Mouse (Mus musculus) hindbrain, embryonic 16.5 days (tissue): ENCODE measurements at regions not wholly inside any gene's neighbourhood (a gene's known extent, or its start where the extent isn't known, plus 50 kb on each side); places are given as distances from the start of the nearest gene placed in this dataset.

Experiments used
- ATAC-seq: fragments of 200-750 bp; cut with Nextera tagmentation; 2 replicates; pipeline ENCODE4 v1.8.0; 2017; ENCODE audit warnings: moderate TSS enrichment, moderate library complexity
- H3K27ac ChIP-seq: fragments of 300-500 bp; sonication (generic); 2 replicates; pipeline ENCODE4 v1.5.1; 2014; ENCODE audit warnings: low read depth, mild to moderate bottlenecking, control low read depth, low read length, moderate library complexity
- H3K27me3 ChIP-seq: fragments of 300-500 bp; sonication (generic); replicated peaks from 2 replicates; pipeline ENCODE4 v1.6.1; 2014; ENCODE audit warnings: low read length; ENCODE audit not compliant: control insufficient read depth, insufficient read depth
- H3K36me3 ChIP-seq: fragments of 300-500 bp; sonication (generic); 2 replicates; pipeline ENCODE4 v1.6.1; 2014; ENCODE audit warnings: mild to moderate bottlenecking, low read length, moderate library complexity, mixed read lengths; ENCODE audit not compliant: control insufficient read depth, insufficient read depth
- H3K4me1 ChIP-seq: fragments of 300-500 bp; sonication (generic); 2 replicates; pipeline ENCODE4 v1.6.1; 2014; ENCODE audit warnings: low read depth, low read length; ENCODE audit not compliant: control insufficient read depth, insufficient read depth
- H3K4me2 ChIP-seq: fragments of 300-500 bp; sonication (generic); 2 replicates; pipeline ENCODE4 v1.6.1; 2014; ENCODE audit warnings: mild to moderate bottlenecking, low read length, control low read depth, moderate library complexity
- H3K4me3 ChIP-seq: fragments of 300-500 bp; sonication (generic); 2 replicates; pipeline ENCODE4 v1.5.1; 2014; ENCODE audit warnings: mild to moderate bottlenecking, low read length, control low read depth, moderate library complexity
- H3K9ac ChIP-seq: fragments of 300-500 bp; sonication (generic); 2 replicates; pipeline ENCODE4 v1.6.1; 2014; ENCODE audit warnings: low read depth, mild to moderate bottlenecking, control low read depth, low read length, moderate library complexity
- H3K9me3 ChIP-seq: fragments of 300-500 bp; sonication (generic); 2 replicates; pipeline ENCODE4 v1.6.1; 2014; ENCODE audit warnings: mild to moderate bottlenecking, low read length, moderate library complexity; ENCODE audit not compliant: control insufficient read depth
- WGBS: fragments of 180-500 bp; shearing (Covaris S2); extraction: QIAGEN DNeasy Blood & Tissue Kit; methylation state at CpG from one replicate; pipeline ENCODE4 v1.1.7; 2014; 5-methylcytosine and 5-hydroxymethylcytosine counted together

DNA sequence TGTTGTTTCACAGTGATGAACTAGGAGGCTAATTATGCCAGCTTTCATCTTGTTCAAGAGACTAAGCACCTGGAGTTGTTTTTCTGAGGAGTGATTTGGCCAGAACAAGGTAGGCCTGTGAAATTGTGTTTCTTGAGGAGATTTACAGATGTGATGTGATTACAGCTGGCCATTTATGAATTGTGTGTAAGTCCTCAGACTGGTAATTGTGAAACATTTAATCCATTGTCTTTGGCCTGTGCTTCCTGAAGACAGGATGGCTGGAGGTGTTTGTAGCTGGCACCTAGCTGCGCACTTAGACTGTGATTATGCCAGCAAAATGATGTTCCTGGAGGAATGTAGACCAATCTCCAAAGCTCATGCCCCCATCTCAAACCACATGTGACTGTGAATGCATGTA, 150.7 kb upstream of the Rasa1 start:
- H3K27me3 ChIP-seq: no peaks in the 10 kb centered on the region
- no peak overlapping the region for H3K4me2 ChIP-seq
- H3K27ac ChIP-seq: no peak overlapping the region
- no peak overlapping the region for H3K4me3 ChIP-seq
- no peaks in the 10 kb centered on the region for H3K4me1 ChIP-seq
- no peak for ATAC-seq
- H3K9me3 ChIP-seq: no peaks in the 10 kb centered on the region
- H3K9ac ChIP-seq: no peak overlapping the region
- no peaks in the 10 kb centered on the region for H3K36me3 ChIP-seq
- WGBS: 100% methylated on average over 1 of the region's 1 CpGs

DNA sequence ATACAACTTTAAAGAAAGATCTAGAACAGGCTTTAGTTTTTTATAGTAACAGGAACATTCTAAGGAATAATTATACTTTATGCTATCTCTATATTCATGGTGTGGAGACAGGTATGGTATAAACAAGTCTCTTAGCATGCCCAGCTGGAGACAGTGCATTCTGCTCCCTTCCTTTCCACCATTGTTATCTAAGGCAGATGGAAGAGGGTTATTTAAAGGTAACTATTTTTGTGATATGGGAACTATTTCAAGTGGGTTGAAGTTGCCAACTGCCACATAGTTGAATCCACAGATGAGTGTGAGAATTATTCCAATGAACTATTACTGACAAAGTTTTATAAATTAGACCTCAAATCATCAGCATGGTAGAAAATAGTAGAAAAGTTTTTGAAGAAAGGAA, 148.9 kb upstream of the Rasa1 start:
- H3K4me3 ChIP-seq: no peak overlapping the region
- no peaks in the 10 kb centered on the region for H3K36me3 ChIP-seq
- H3K9ac ChIP-seq: no peak overlapping the region
- no peaks in the 10 kb centered on the region for H3K9me3 ChIP-seq
- ATAC-seq: no peak
- H3K4me2 ChIP-seq: no peak overlapping the region
- H3K27me3 ChIP-seq: no peaks in the 10 kb centered on the region
- H3K27ac ChIP-seq: no peak overlapping the region
- no peaks in the 10 kb centered on the region for H3K4me1 ChIP-seq

DNA sequence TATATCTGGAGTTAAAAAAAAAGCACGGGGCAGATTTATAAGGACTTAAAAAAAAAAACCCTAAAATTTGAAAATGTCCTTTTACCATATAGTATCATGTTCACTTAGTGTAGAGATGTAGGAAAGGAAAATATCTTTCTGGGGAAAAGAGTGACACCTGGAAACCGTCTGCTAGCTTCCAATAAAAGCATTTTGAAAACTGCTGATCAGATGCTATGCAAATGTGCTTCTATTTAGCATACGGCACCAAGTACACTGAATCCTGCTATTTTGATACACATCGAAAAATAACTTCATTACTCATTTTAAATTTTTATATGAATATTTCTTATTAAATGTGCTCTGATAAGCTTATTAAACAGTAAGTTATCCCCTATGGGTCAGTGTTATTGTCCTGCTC, 148.1 kb upstream of the Rasa1 start:
- H3K9me3 ChIP-seq: no peaks in the 10 kb centered on the region
- no peaks in the 10 kb centered on the region for H3K27me3 ChIP-seq
- H3K27ac ChIP-seq: no peak overlapping the region
- H3K9ac ChIP-seq: no peak overlapping the region
- no peaks in the 10 kb centered on the region for H3K4me1 ChIP-seq
- no peaks in the 10 kb centered on the region for H3K36me3 ChIP-seq
- 81% methylated on average over 4 of the region's 4 CpGs for WGBS
- no peak overlapping the region for H3K4me3 ChIP-seq
- no peak overlapping the region for H3K4me2 ChIP-seq
- ATAC-seq: no peak

DNA sequence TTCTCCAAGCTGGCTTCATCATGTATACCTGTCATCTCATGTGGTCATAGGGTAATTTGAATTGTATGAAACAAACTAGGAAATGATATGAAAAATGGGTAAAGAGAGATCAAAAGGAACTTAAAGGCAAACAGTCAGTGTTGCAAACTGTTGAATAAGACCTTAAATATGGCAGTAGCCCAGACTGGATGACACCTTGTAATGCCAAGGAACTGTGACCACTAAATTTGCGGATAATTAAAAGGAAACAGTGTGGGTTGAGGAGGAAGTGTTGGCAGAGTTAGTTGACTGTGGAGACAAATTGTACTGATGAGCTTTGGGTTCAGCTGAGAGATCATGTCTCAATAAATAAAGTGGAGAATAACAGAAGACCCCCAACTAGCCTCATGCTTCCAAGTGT, 147.3 kb upstream of the Rasa1 start:
- Histone ChIP-seq H3K27ac (no peak overlapping the region), H3K27me3 (no peaks in the 10 kb centered on the region), H3K9me3 (no peaks in the 10 kb centered on the region), H3K36me3 (no peaks in the 10 kb centered on the region), H3K4me2 (no peak overlapping the region), H3K9ac (no peak overlapping the region), H3K4me3 (no peak overlapping the region), H3K4me1 (no peaks in the 10 kb centered on the region)
- no peak for ATAC-seq
- 95% methylated on average over 1 of the region's 1 CpGs for WGBS

DNA sequence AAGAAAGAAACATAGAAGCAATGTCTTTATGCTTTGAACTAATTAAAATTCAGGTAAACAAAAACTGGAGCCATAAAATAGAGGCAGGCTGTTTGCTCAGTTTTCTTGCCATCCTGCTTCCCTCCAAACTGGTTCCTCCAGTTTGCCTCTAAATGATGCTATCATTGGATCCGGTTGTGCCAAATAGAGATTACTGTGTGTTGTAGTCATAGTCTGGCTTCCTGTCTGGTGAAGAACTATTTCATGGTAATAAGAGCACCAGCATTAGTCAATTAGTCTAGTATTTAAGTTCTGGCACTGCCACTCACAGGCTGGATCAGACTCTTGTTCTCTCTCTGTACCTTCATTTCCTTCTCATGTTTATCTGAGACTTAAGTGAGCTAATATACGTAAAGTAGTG, 141.9 kb upstream of the Rasa1 start:
- no peak for ATAC-seq
- Histone ChIP-seq H3K4me2 (no peak overlapping the region), H3K36me3 (no peaks in the 10 kb centered on the region), H3K9me3 (no peaks in the 10 kb centered on the region), H3K4me3 (no peak overlapping the region), H3K27me3 (no peaks in the 10 kb centered on the region), H3K9ac (no peak overlapping the region), H3K27ac (no peak overlapping the region), H3K4me1 (no peaks in the 10 kb centered on the region)
- 90% methylated on average over 2 of the region's 2 CpGs for WGBS

DNA sequence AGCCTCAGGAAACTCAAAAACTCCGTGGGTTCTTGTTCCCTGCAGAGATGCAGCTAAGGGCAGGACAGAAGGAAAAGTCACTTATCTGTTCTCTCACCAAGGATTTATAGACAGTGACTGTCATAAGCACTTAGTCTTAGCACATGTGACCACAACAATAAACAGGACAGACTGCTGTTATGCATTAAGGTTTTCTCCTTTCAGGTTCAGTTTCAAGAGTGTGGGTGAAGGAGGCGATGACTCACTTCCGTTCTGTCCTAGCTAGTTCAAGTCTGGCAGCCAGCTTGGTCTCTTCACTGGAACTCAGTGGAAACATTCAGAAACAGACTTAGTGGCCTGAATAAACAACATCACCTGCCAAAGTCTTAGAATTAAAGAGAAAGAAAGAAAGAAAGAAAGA, 141.1 kb upstream of the Rasa1 start:
- H3K27ac ChIP-seq: no peak overlapping the region
- no peak overlapping the region for H3K4me3 ChIP-seq
- no peaks in the 10 kb centered on the region for H3K4me1 ChIP-seq
- H3K27me3 ChIP-seq: no peaks in the 10 kb centered on the region
- H3K4me2 ChIP-seq: no peak overlapping the region
- no peaks in the 10 kb centered on the region for H3K9me3 ChIP-seq
- 74% methylated on average over 3 of the region's 3 CpGs for WGBS
- no peak overlapping the region for H3K9ac ChIP-seq
- H3K36me3 ChIP-seq: no peaks in the 10 kb centered on the region
- no peak for ATAC-seq

DNA sequence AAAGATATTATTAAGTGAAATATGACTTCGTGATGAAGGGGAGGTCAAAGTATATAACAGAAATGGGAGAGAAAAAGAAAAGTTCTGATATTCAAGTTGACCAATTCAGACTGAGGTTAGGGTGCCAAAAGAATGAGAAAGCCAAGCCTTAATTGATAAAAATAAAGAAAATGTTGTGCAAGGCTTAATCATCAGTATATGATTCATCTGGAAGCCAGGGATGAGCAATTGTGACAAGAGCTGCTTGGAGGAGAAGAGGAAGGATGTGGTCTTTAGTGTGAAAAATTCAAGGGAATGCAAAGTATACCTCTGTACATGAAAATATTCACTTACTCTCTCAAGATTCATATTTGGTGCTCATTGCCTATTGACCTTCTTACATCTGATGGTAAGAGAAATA, 129.7 kb upstream of the Rasa1 start:
- Histone ChIP-seq H3K27me3 (no peaks in the 10 kb centered on the region), H3K9ac (no peak overlapping the region), H3K36me3 (no peaks in the 10 kb centered on the region), H3K4me2 (no peak overlapping the region), H3K9me3 (no peaks in the 10 kb centered on the region), H3K4me1 (no peaks in the 10 kb centered on the region), H3K4me3 (no peak overlapping the region), H3K27ac (no peak overlapping the region)
- no peak for ATAC-seq
- WGBS: 82% methylated on average over 1 of the region's 1 CpGs

DNA sequence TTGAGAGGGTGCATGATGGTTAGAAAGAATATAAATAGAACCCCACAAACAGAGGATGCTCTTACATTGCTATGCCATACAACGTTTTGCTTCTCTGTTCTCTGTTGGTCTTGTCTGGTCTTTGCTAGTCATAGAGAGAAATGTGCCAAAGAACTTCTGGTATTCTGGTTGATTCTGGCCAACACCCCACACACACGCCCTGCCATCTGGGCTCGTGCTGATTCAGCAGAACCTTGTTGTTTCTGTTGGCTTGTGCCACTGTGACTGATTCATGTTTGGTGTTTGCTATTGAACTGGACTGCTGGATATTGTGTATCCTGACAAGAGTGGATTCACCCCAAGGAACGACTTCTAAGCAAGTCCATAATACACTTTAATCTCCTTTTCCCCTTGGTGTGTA, 126.0 kb upstream of the Rasa1 start:
- H3K4me1 ChIP-seq: no peaks in the 10 kb centered on the region
- H3K27me3 ChIP-seq: no peaks in the 10 kb centered on the region
- H3K9me3 ChIP-seq: no peaks in the 10 kb centered on the region
- ATAC-seq: no peak
- no peaks in the 10 kb centered on the region for H3K36me3 ChIP-seq
- H3K9ac ChIP-seq: no peak overlapping the region
- no peak overlapping the region for H3K27ac ChIP-seq
- WGBS: 79% methylated on average over 4 of the region's 4 CpGs
- no peak overlapping the region for H3K4me2 ChIP-seq
- no peak overlapping the region for H3K4me3 ChIP-seq

DNA sequence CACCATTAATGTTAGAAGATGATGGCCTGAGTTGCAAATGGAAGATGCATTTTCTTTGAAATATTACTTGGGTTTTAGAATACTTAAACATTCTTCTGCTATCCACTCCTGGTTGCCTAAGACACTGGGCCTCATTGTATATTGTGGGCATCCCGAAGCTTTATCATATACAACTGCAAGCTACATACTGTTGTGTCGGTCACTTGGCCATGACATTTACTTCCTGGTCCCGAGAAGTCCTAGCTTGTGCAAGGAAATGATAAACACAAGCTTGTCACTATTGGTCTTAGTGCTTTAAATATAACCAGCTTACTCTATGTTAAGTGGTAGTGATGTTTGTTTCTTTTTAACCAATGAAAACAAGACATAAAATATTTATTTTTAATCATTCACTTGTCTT, 122.4 kb upstream of the Rasa1 start:
- 81% methylated on average over 3 of the region's 3 CpGs for WGBS
- H3K9ac ChIP-seq: no peak overlapping the region
- ATAC-seq: no peak

DNA sequence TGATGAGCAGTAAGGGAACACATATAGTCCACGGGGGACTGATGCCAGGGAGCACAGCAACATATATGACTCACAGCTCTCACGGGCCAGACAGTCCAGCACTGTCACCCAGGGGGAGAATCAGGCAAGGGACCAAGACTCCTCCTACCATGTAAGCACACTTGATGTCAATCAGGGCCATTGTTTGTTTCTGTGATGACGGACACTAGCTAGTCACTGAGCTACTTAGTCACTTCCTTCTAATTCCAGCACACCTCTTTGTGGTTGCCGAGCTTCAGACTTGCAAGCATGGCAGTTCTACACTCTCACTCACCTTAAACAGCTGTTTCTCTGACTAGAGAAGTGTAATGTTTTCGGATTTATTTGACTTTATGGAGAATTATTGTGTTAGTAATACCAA, 109.9 kb upstream of the Rasa1 start:
- ATAC-seq: no peak
- H3K4me1 ChIP-seq: no peaks in the 10 kb centered on the region
- H3K9ac ChIP-seq: no peak overlapping the region
- H3K4me3 ChIP-seq: no peak overlapping the region
- 69% methylated on average over 5 of the region's 5 CpGs for WGBS
- H3K27ac ChIP-seq: no peak overlapping the region
- H3K4me2 ChIP-seq: no peak overlapping the region
- H3K27me3 ChIP-seq: no peaks in the 10 kb centered on the region
- no peaks in the 10 kb centered on the region for H3K9me3 ChIP-seq
- no peaks in the 10 kb centered on the region for H3K36me3 ChIP-seq

More for the DNA sequence above, 122.4 kb upstream of the Rasa1 start:
- no peak overlapping the region for H3K27ac ChIP-seq
- no peak overlapping the region for H3K4me3 ChIP-seq
- H3K27me3 ChIP-seq: no peaks in the 10 kb centered on the region
- no peaks in the 10 kb centered on the region for H3K9me3 ChIP-seq
- H3K36me3 ChIP-seq: no peaks in the 10 kb centered on the region
- H3K4me2 ChIP-seq: no peak overlapping the region
- H3K4me1 ChIP-seq: no peaks in the 10 kb centered on the region
